Mouse (Mus musculus) midbrain, embryonic 16.5 days (tissue): Measurements from ENCODE around the gene Hsd17b14. TPM values are rescaled to one million over a fixed set of nuclear protein-coding genes. Genes with fewer than 3 reads are reported as not detected.

Experiments used
- ATAC-seq: fragments of 200-750 bp; cut with Nextera tagmentation; 2 replicates; pipeline ENCODE4 v1.8.0; 2017; ENCODE audit warnings: moderate TSS enrichment
- H3K27ac ChIP-seq: fragments of 300-500 bp; sonication (generic); 2 replicates; pipeline ENCODE4 v1.5.1; 2014; ENCODE audit warnings: mild to moderate bottlenecking, low read length, mixed read lengths
- H3K27me3 ChIP-seq: fragments of 300-500 bp; sonication (generic); 2 replicates; pipeline ENCODE4 v1.6.1; 2014; ENCODE audit warnings: low read depth, low read length, mixed read lengths; ENCODE audit not compliant: control insufficient read depth, insufficient read depth
- H3K36me3 ChIP-seq: fragments of 300-500 bp; sonication (generic); 2 replicates; pipeline ENCODE4 v1.6.1; 2014; ENCODE audit warnings: mild to moderate bottlenecking, low read length, moderate library complexity, mixed read lengths; ENCODE audit not compliant: control insufficient read depth, insufficient read depth
- H3K4me1 ChIP-seq: fragments of 300-500 bp; sonication (generic); 2 replicates; pipeline ENCODE4 v1.6.1; 2014; ENCODE audit warnings: mild to moderate bottlenecking, low read length, mixed read lengths; ENCODE audit not compliant: control insufficient read depth, insufficient read depth
- H3K4me2 ChIP-seq: fragments of 300-500 bp; sonication (generic); 2 replicates; pipeline ENCODE4 v1.6.1; 2014; ENCODE audit warnings: mild to moderate bottlenecking, low read length, mixed read lengths
- H3K4me3 ChIP-seq: fragments of 300-500 bp; sonication (generic); 2 replicates; pipeline ENCODE4 v1.5.1; 2014; ENCODE audit warnings: low read depth, mild to moderate bottlenecking, low read length, moderate library complexity, mixed read lengths
- H3K9ac ChIP-seq: fragments of 300-500 bp; sonication (generic); 2 replicates; pipeline ENCODE4 v1.6.1; 2014; ENCODE audit warnings: low read depth, low read length, mixed read lengths
- H3K9me3 ChIP-seq: fragments of 300-500 bp; sonication (generic); replicated peaks from 2 replicates; pipeline ENCODE4 v1.6.1; 2014; ENCODE audit warnings: mild to moderate bottlenecking, low read length, mixed read lengths; ENCODE audit not compliant: control insufficient read depth, poor library complexity, severe bottlenecking
- WGBS: fragments of 180-500 bp; shearing (Covaris S2); extraction: QIAGEN DNeasy Blood & Tissue Kit; methylation state at CpG from one replicate; pipeline ENCODE4 v1.1.7; 2014; 5-methylcytosine and 5-hydroxymethylcytosine counted together
- polyA plus RNA-seq: library from polyadenylated mRNA; unstranded; fragments of >200 nt; fragmentation: Nextera tagmentation; extraction: Ambion mirVana; gene quantifications from 2 replicates; pipeline ENCODE4 v1.2.1, GENCODE M21; 2015

Hsd17b14 gene
- polyA plus RNA-seq, 1 experiment from 2014 or later = 0.21 TPM

GRCm38 (mm10) chr7:45560843-45561623 is 6.3 kb downstream of the Hsd17b14 start:
- Histone ChIP-seq H3K4me2 (peak overlapping the region; percentile 28; the same call in 1 of the 2 replicates), H3K36me3 (no peaks in the 10 kb centered on the region), H3K27me3 (no peaks in the 10 kb centered on the region), H3K4me3 (no peak overlapping the region), H3K9me3 (no peaks in the 10 kb centered on the region), H3K27ac (no peak overlapping the region), H3K4me1 (peaks cover 3% of the 10 kb centered on the region; the same call in 1 of the 2 replicates), H3K9ac (no peak overlapping the region)
- WGBS = 27% methylated on average over 17 of the region's 17 CpGs
- ATAC-seq = peak; percentile 69; the same call in 1 of the 2 replicates

GRCm38 (mm10) chr7:45561624-45562520 is 7.2 kb downstream of the Hsd17b14 start:
- WGBS = 58% methylated on average over 11 of the region's 12 CpGs
- no peak overlapping the region for H3K27ac ChIP-seq
- H3K4me2 ChIP-seq = no peak overlapping the region
- no peaks in the 10 kb centered on the region for H3K36me3 ChIP-seq
- H3K9me3 ChIP-seq = no peaks in the 10 kb centered on the region
- no peaks in the 10 kb centered on the region for H3K27me3 ChIP-seq
- 0 out of 2 replicates have a peak, but pooled peaks have one; percentile 30 for ATAC-seq
- peaks cover 3% of the 10 kb centered on the region; the same call in 1 of the 2 replicates for H3K4me1 ChIP-seq
- H3K9ac ChIP-seq = no peak overlapping the region
- H3K4me3 ChIP-seq = no peak overlapping the region

DNA sequence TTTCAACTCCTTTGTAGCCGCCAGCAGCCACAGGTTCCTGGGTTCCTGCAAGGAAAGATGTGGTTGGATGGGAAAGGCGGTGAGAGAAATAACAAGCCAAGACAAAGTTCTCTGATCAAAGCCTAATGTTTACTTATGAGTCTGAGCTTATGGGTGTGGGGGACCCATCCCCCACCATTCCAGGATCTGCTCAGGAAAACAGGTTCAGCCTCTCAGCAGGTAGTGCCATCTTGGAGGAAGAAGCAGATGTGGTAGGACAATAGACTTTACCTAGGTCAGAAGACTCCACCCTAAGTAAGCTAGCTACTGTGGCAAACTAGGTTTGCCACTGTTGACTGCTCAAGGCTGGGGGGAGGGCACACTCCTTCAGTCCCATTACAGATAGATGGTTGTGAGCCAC is 10.1 kb downstream of the Hsd17b14 start:
- no peak for ATAC-seq
- Histone ChIP-seq H3K36me3 (no peaks in the 10 kb centered on the region), H3K4me1 (peaks cover 13% of the 10 kb centered on the region), H3K9ac (no peak overlapping the region), H3K27me3 (no peaks in the 10 kb centered on the region), H3K9me3 (no peaks in the 10 kb centered on the region), H3K4me2 (no peak overlapping the region), H3K4me3 (no peak overlapping the region), H3K27ac (no peak overlapping the region)
- 85% methylated on average over 2 of the region's 2 CpGs for WGBS

- WGBS = 86% methylated on average over 9 of the region's 9 CpGs
- Histone ChIP-seq H3K9ac (no peak overlapping the region), H3K27ac (no peak overlapping the region), H3K9me3 (no peaks in the 10 kb centered on the region), H3K27me3 (no peaks in the 10 kb centered on the region), H3K4me1 (peaks cover 14% of the 10 kb centered on the region), H3K4me2 (no peak overlapping the region), H3K36me3 (no peaks in the 10 kb centered on the region), H3K4me3 (no peak overlapping the region)
- ATAC-seq = no peak
Observed at GRCm38 (mm10) chr7:45565446-45565845, 10.8 kb downstream of the Hsd17b14 start.

- Histone ChIP-seq H3K36me3 (no peaks in the 10 kb centered on the region), H3K9me3 (no peaks in the 10 kb centered on the region), H3K27ac (no peak overlapping the region), H3K9ac (peak overlapping the region; percentile 52; the same call in 1 of the 2 replicates), H3K4me2 (peak overlapping the region; percentile 85), H3K27me3 (no peaks in the 10 kb centered on the region), H3K4me1 (peaks cover 22% of the 10 kb centered on the region), H3K4me3 (no peak overlapping the region)
- ATAC-seq = no peak
- whole genome bisulfite sequencing = 70% methylated on average over 8 of the region's 8 CpGs
Observed at GRCm38 (mm10) chr7:45567112-45567779, 12.6 kb downstream of the Hsd17b14 start.

- peak overlapping the region; percentile 48 for H3K4me3 ChIP-seq
- H3K9me3 ChIP-seq = no peaks in the 10 kb centered on the region
- peaks cover 22% of the 10 kb centered on the region for H3K4me1 ChIP-seq
- peak overlapping the region; percentile 52 for H3K9ac ChIP-seq
- no peaks in the 10 kb centered on the region for H3K36me3 ChIP-seq
- under 1% methylated on average over 24 of the region's 24 CpGs for WGBS
- no peaks in the 10 kb centered on the region for H3K27me3 ChIP-seq
- peak; percentile 92 for ATAC-seq
- peak overlapping the region; percentile 34 for H3K27ac ChIP-seq
- peak overlapping the region; percentile 85 for H3K4me2 ChIP-seq
Observed at GRCm38 (mm10) chr7:45567780-45568516, 13.3 kb downstream of the Hsd17b14 start.

- H3K4me2 ChIP-seq = peak overlapping the region; percentile 85
- H3K4me1 ChIP-seq = peaks cover 22% of the 10 kb centered on the region
- no peaks in the 10 kb centered on the region for H3K9me3 ChIP-seq
- WGBS = 80% methylated on average over 10 of the region's 10 CpGs
- no peaks in the 10 kb centered on the region for H3K36me3 ChIP-seq
- no peaks in the 10 kb centered on the region for H3K27me3 ChIP-seq
- H3K27ac ChIP-seq = peak overlapping the region; percentile 34
- 0 out of 2 replicates have a peak overlapping the region, but pooled peaks have one; percentile 52 for H3K9ac ChIP-seq
- peak overlapping the region; percentile 48 for H3K4me3 ChIP-seq
- no peak for ATAC-seq
Observed at GRCm38 (mm10) chr7:45568601-45569473, 14.1 kb downstream of the Hsd17b14 start.
